Mouse (Mus musculus): ENCODE measurements at regions not wholly inside any gene's neighbourhood (a gene's known extent, or its start where the extent isn't known, plus 50 kb on each side); places are given as distances from the start of the nearest gene placed in this dataset.
"Not testable (repeated sequence)": the region's sequence is repeated elsewhere in the genome, so short reads cannot be mapped to it uniquely, and the experiment has no call there.

GRCm38 (mm10) chr17:61217198-61217722 is 1663.9 kb downstream of the Efna5 start:
- no peak for ATAC-seq
- Histone ChIP-seq H3K4me1 (replicated peaks) (no peaks in the 10 kb centered on the region), H3K27ac (no peak overlapping the region), H3K27me3 (no peaks in the 10 kb centered on the region), H3K4me2 (replicated peaks) (no peak overlapping the region), H3K9ac (replicated peaks) (no peak overlapping the region), H3K9me3 (no peaks in the 10 kb centered on the region), H3K4me3 (replicated peaks) (no peak overlapping the region), H3K36me3 (no peaks in the 10 kb centered on the region)
- WGBS, result 79% methylated on average over 7 of the region's 7 CpGs

DNA sequence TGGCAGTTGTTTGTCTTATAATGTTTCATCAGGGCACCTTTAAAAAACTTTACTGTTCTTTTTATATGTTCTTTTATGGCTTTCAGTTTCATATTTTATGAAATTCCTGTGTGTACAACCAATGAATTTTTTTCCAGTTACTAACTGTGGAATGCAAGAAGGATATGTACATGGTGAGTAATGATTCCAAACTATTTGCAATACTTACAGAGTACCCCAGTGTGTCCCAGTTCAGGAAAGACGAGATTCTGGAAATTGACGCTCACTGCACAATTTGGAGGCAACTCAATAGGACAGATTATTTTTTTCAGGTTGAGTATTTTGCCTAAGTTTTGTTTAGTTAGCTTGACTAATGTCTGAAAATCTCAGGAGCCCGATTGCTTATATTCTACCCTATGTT is 1676.8 kb downstream of the Efna5 start:
- Histone ChIP-seq H3K4me3 (replicated peaks) (no peak overlapping the region), H3K9me3 (no peaks in the 10 kb centered on the region), H3K4me1 (replicated peaks) (no peaks in the 10 kb centered on the region), H3K9ac (replicated peaks) (no peak overlapping the region), H3K27ac (no peak overlapping the region), H3K36me3 (no peaks in the 10 kb centered on the region), H3K4me2 (replicated peaks) (no peak overlapping the region), H3K27me3 (no peaks in the 10 kb centered on the region)
- no peak for ATAC-seq
- WGBS, result 93% methylated on average over 3 of the region's 3 CpGs

DNA sequence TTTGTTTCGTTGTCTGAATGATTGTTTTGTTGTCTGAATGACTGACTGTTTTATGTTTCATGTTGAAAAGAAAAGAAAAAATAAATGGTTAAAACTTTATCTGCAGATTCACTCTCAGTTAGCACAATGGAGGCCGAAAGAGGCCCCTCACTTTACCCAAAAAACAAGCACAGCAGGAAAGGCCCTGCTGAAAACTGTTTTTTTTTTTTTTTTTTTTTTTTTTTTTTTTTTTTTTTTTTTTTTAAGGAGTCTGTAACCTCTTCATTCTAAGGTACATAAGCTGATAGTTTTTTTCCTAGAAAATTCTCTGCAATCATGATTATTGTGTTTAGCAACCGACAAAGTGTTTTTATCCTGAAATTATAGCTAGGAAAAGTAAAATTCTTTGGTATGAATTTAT is 1693.2 kb downstream of the Efna5 start:
- not testable (repeated sequence) for H3K4me2 ChIP-seq (replicated peaks); H3K4me1 ChIP-seq (replicated peaks); H3K9ac ChIP-seq (replicated peaks); H3K27me3 ChIP-seq; H3K36me3 ChIP-seq; H3K4me3 ChIP-seq (replicated peaks); H3K9me3 ChIP-seq; ATAC-seq; H3K27ac ChIP-seq
- WGBS, result 82% methylated on average over 3 of the region's 3 CpGs

GRCm38 (mm10) chr17:61176586-61176985 is 1704.5 kb downstream of the Efna5 start:
- no peaks in the 10 kb centered on the region for H3K9me3 ChIP-seq
- H3K9ac ChIP-seq (replicated peaks), result no peak overlapping the region
- no peak overlapping the region for H3K27ac ChIP-seq
- H3K4me2 ChIP-seq (replicated peaks), result no peak overlapping the region
- 94% methylated on average over 1 of the region's 1 CpGs for WGBS
- H3K4me1 ChIP-seq (replicated peaks), result no peaks in the 10 kb centered on the region
- no peak for ATAC-seq
- no peak overlapping the region for H3K4me3 ChIP-seq (replicated peaks)
- H3K36me3 ChIP-seq, result no peaks in the 10 kb centered on the region
- H3K27me3 ChIP-seq, result no peaks in the 10 kb centered on the region

DNA sequence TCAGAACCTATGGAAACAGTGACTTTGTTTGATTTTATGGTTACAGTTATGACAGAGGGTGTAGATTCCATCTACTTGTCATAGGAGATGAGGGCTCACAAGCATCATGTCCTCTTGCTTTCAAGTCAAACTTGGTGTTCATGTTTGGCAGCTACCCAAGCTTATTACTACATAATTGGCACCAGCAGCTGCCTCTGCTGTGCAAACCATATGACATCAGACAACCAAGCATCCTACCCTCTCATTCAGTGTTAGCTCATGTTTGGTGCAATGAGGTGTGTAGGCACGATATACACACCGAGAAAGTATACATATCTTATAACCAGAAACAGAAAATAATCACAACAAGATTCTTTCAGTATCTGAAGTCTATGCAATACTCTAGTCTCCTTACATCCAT is 1721.7 kb downstream of the Efna5 start:
- ATAC-seq, result no peak
- Histone ChIP-seq H3K27me3 (no peaks in the 10 kb centered on the region), H3K4me1 (replicated peaks) (no peaks in the 10 kb centered on the region), H3K4me2 (replicated peaks) (no peak overlapping the region), H3K36me3 (no peaks in the 10 kb centered on the region), H3K9me3 (no peaks in the 10 kb centered on the region), H3K27ac (no peak overlapping the region), H3K9ac (replicated peaks) (no peak overlapping the region), H3K4me3 (replicated peaks) (no peak overlapping the region)
- 91% methylated on average over 2 of the region's 2 CpGs for WGBS

DNA sequence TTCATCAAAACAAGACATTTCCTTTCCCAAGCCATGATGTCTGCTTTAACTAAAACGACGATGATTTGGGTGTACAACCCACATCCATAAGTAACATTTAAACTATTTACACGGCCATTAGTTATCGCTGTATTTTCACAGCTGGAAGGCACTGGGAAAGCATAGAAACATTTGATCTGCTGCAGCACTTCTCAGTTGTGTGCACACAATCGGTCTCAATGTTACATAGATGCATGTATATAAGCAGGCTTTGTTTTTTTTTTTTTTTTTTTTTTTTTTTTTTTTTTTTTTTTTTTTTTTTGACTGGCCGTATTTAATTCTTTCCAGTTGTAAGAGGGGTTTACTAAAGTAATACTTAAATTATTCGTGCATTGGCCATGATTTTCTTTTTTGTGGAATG is 1744.1 kb downstream of the Efna5 start:
- H3K9me3 ChIP-seq, result no peaks in the 10 kb centered on the region
- H3K9ac ChIP-seq (replicated peaks), result no peak overlapping the region
- no peak overlapping the region for H3K27ac ChIP-seq
- H3K36me3 ChIP-seq, result no peaks in the 10 kb centered on the region
- no peaks in the 10 kb centered on the region for H3K4me1 ChIP-seq (replicated peaks)
- no peak for ATAC-seq
- no peak overlapping the region for H3K4me3 ChIP-seq (replicated peaks)
- 88% methylated on average over 7 of the region's 7 CpGs for WGBS
- H3K4me2 ChIP-seq (replicated peaks), result no peak overlapping the region
- H3K27me3 ChIP-seq, result no peaks in the 10 kb centered on the region

DNA sequence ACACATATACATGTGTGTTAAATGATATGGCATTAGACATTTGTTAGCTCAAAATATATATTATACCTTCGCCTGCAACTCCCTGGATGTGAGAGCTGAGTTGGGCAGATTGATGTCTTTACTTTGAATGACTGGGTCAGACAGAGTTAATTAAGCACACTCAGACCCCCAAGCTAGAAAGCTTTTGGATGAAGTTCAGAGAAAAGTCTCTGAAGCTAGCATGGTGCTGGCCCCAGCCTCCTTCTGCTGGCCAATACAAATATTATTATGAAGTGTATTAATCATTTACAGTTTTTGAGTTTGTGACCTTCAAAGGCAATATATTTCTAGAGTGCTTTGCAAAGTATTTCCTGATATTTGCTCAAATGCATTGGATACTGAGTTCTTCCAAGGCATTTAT is 1753.3 kb downstream of the Efna5 start:
- 84% methylated on average over 1 of the region's 1 CpGs for WGBS
- no peaks in the 10 kb centered on the region for H3K9me3 ChIP-seq
- no peaks in the 10 kb centered on the region for H3K27me3 ChIP-seq
- H3K4me2 ChIP-seq (replicated peaks), result no peak overlapping the region
- H3K4me1 ChIP-seq (replicated peaks), result no peaks in the 10 kb centered on the region
- H3K4me3 ChIP-seq (replicated peaks), result no peak overlapping the region
- no peak overlapping the region for H3K27ac ChIP-seq
- H3K9ac ChIP-seq (replicated peaks), result no peak overlapping the region
- H3K36me3 ChIP-seq, result no peaks in the 10 kb centered on the region
- no peak for ATAC-seq

GRCm38 (mm10) chr17:61106302-61106701 is 1774.8 kb downstream of the Efna5 start:
- H3K36me3 ChIP-seq, result no peaks in the 10 kb centered on the region
- H3K27ac ChIP-seq, result no peak overlapping the region
- no peak overlapping the region for H3K4me3 ChIP-seq (replicated peaks)
- 83% methylated on average over 1 of the region's 1 CpGs for WGBS
- H3K9me3 ChIP-seq, result no peaks in the 10 kb centered on the region
- H3K4me2 ChIP-seq (replicated peaks), result no peak overlapping the region
- no peak overlapping the region for H3K9ac ChIP-seq (replicated peaks)
- no peak for ATAC-seq
- no peaks in the 10 kb centered on the region for H3K27me3 ChIP-seq
- no peaks in the 10 kb centered on the region for H3K4me1 ChIP-seq (replicated peaks)

GRCm38 (mm10) chr17:61060450-61060849 is 1820.7 kb downstream of the Efna5 start:
- Histone ChIP-seq H3K4me3 (replicated peaks) (no peak overlapping the region), H3K9ac (replicated peaks) (no peak overlapping the region), H3K9me3 (no peaks in the 10 kb centered on the region), H3K4me2 (replicated peaks) (no peak overlapping the region), H3K27ac (no peak overlapping the region), H3K4me1 (replicated peaks) (no peaks in the 10 kb centered on the region), H3K36me3 (no peaks in the 10 kb centered on the region), H3K27me3 (no peaks in the 10 kb centered on the region)
- no peak for ATAC-seq
- 91% methylated on average over 5 of the region's 5 CpGs for WGBS

- H3K4me3 ChIP-seq (replicated peaks), result no peak overlapping the region
Observed at GRCm38 (mm10) chr17:61058471-61058870, 1822.6 kb downstream of the Efna5 start.

GRCm38 (mm10) chr17:61033544-61034251 is 1847.4 kb downstream of the Efna5 start:
- Histone ChIP-seq H3K36me3 (no peaks in the 10 kb centered on the region), H3K27ac (no peak overlapping the region), H3K9ac (replicated peaks) (no peak overlapping the region), H3K4me2 (replicated peaks) (no peak overlapping the region), H3K27me3 (no peaks in the 10 kb centered on the region), H3K9me3 (no peaks in the 10 kb centered on the region), H3K4me1 (replicated peaks) (0 out of 2 replicates have a peak, but pooled peaks cover 4% of the 10 kb centered on the region), H3K4me3 (replicated peaks) (no peak overlapping the region)
- ATAC-seq, result no peak
- 29% methylated on average over 4 of the region's 4 CpGs for WGBS

More at GRCm38 (mm10) chr17:61058471-61058870, 1822.6 kb downstream of the Efna5 start:
- H3K27me3 ChIP-seq, result no peaks in the 10 kb centered on the region
- no peak overlapping the region for H3K27ac ChIP-seq
- no peak for ATAC-seq
- no peaks in the 10 kb centered on the region for H3K9me3 ChIP-seq
- no peaks in the 10 kb centered on the region for H3K36me3 ChIP-seq
- H3K4me1 ChIP-seq (replicated peaks), result no peaks in the 10 kb centered on the region
- WGBS, result 96% methylated on average over 2 of the region's 2 CpGs
- H3K9ac ChIP-seq (replicated peaks), result no peak overlapping the region
- H3K4me2 ChIP-seq (replicated peaks), result no peak overlapping the region

- no peak overlapping the region for H3K27ac ChIP-seq
- H3K9ac ChIP-seq (replicated peaks), result no peak overlapping the region
- no peaks in the 10 kb centered on the region for H3K4me1 ChIP-seq (replicated peaks)
- WGBS, result 48% methylated on average over 4 of the region's 4 CpGs
- no peaks in the 10 kb centered on the region for H3K36me3 ChIP-seq
- no peaks in the 10 kb centered on the region for H3K27me3 ChIP-seq
- H3K9me3 ChIP-seq, result peaks cover 2% of the 10 kb centered on the region; the same call in 1 of the 2 replicates
- no peak overlapping the region for H3K4me3 ChIP-seq (replicated peaks)
- no peak for ATAC-seq
- no peak overlapping the region for H3K4me2 ChIP-seq (replicated peaks)
Observed at GRCm38 (mm10) chr17:61018647-61019046, 1862.5 kb downstream of the Efna5 start.
